Mouse (Mus musculus) hindbrain, embryonic 11.5 days (tissue): ENCODE results near the gene Mthfr. TPM values are rescaled to one million over a fixed set of nuclear protein-coding genes. Genes with fewer than 3 reads are reported as not detected.

Experiments
- ATAC-seq: fragments of 200-750 bp; cut with Nextera tagmentation; 2 replicates; pipeline ENCODE4 v1.8.0; 2017; ENCODE audit warnings: mild to moderate bottlenecking, moderate TSS enrichment, moderate library complexity; ENCODE audit not compliant: low FRiP score
- DNase-seq: peaks from one replicate; pipeline ENCODE4 v3.0.0-alpha.2; 2015; ENCODE audit warnings: low spot score
- H3K27ac ChIP-seq: fragments of 300-500 bp; sonication (generic); 2 replicates; pipeline ENCODE4 v1.5.1; 2014; ENCODE audit warnings: mild to moderate bottlenecking, low read depth, low read length
- H3K27me3 ChIP-seq: fragments of 300-500 bp; sonication (generic); 2 replicates; pipeline ENCODE4 v1.6.1; 2014; ENCODE audit warnings: mild to moderate bottlenecking, low read length, moderate library complexity, mixed read lengths; ENCODE audit not compliant: control insufficient read depth, insufficient read depth
- H3K36me3 ChIP-seq: fragments of 300-500 bp; sonication (generic); 2 replicates; pipeline ENCODE4 v1.6.1; 2014; ENCODE audit warnings: mild to moderate bottlenecking, low read length, moderate library complexity, mixed read lengths; ENCODE audit not compliant: control insufficient read depth, insufficient read depth
- H3K4me1 ChIP-seq: fragments of 300-500 bp; sonication (generic); replicated peaks from 2 replicates; pipeline ENCODE4 v1.6.1; 2014; ENCODE audit warnings: low read length, mixed read lengths; ENCODE audit not compliant: control insufficient read depth, insufficient read depth
- H3K4me2 ChIP-seq: fragments of 300-500 bp; sonication (generic); replicated peaks from 2 replicates; pipeline ENCODE4 v1.6.1; 2014; ENCODE audit warnings: mild to moderate bottlenecking, low read depth, low read length
- H3K4me3 ChIP-seq: fragments of 300-500 bp; sonication (generic); 2 replicates; pipeline ENCODE4 v1.5.1; 2014; ENCODE audit warnings: low read depth, low read length
- H3K9ac ChIP-seq: fragments of 300-500 bp; sonication (generic); 2 replicates; pipeline ENCODE4 v1.6.1; 2014; ENCODE audit warnings: low read depth, low read length
- H3K9me3 ChIP-seq: fragments of 300-500 bp; sonication (generic); 2 replicates; pipeline ENCODE4 v1.6.1; 2016; ENCODE audit warnings: low read length; ENCODE audit not compliant: control insufficient read depth
- WGBS: fragments of 180-500 bp; shearing (Covaris S2); extraction: QIAGEN DNeasy Blood & Tissue Kit; methylation state at CpG from one replicate; pipeline ENCODE4 v1.1.7; 2014; 5-methylcytosine and 5-hydroxymethylcytosine counted together
- polyA plus RNA-seq: library from polyadenylated mRNA; unstranded; fragments of >200 nt; fragmentation: Nextera tagmentation; extraction: Ambion mirVana; gene quantifications from 2 replicates; pipeline ENCODE4 v1.2.1, GENCODE M21; 2014

Gene Mthfr
- polyA plus RNA-seq, 1 experiment from 2014 or later, result 19.6 TPM

DNA sequence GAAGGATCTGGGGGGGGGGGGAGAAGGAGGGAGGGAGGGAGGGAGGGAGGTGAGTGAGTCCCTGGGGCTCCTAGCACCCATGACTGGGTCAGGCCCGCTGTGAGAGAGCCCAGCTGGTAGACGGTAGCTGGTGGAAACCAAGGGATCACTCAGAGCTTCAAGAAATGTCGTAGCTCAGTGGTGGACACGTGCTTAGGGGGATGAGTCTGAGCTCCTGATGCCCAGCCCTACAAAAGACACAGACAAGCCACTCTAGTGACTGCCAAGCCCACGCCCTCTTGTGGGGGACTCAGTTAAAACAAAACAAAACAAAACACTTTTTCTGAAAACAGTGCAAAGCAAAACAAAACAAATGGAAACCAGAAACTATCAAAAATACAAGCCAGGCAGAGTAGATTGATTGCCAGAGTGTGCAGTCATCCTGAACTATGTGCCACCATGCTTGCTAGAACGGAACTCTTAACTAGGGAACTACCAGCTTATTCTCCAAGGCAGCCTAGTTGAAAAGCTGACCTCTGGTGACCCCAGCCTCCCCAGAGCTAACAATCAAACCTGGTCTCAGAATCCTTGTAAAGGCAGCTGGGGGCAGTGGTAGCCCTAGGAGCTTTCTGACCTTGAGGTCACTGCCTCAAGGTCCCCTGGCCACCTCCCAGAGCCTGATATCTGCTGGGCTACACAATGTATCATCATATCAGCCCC is 27.0 kb downstream of the Mthfr start:
- H3K9me3 ChIP-seq, result no peaks in the 10 kb centered on the region
- no peak for ATAC-seq
- 39% methylated on average over 6 of the region's 6 CpGs for WGBS
- DNase-seq, result no peak
- H3K36me3 ChIP-seq, result no peaks in the 10 kb centered on the region
- no peaks in the 10 kb centered on the region for H3K4me1 ChIP-seq
- no peak overlapping the region for H3K9ac ChIP-seq
- H3K4me3 ChIP-seq, result no peak overlapping the region
- H3K4me2 ChIP-seq, result no peak overlapping the region
- H3K27me3 ChIP-seq, result no peaks in the 10 kb centered on the region
- no peak overlapping the region for H3K27ac ChIP-seq

DNA sequence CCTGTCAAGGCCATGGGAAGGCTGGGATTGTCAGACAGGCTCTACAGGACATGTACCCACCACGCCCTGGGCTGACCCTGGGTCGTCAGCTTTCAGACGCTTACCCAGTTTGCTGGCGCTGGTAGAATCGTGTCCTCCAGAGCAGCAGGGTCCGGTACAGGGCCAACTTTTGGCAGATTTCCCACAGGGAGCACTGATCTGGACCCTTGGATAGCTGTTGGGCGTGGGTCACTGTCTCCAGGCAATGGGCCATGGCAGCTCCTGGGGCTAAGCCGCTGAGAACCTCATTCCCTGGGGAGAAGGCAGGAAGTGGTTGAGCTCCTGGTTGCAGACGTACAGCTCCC is 27.5 kb downstream of the Mthfr start:
- no peak overlapping the region for H3K27ac ChIP-seq
- H3K4me2 ChIP-seq, result no peak overlapping the region
- ATAC-seq (no peak), DNase-seq (no peak)
- H3K27me3 ChIP-seq, result no peaks in the 10 kb centered on the region
- WGBS, result 31% methylated on average over 9 of the region's 9 CpGs
- no peaks in the 10 kb centered on the region for H3K9me3 ChIP-seq
- no peak overlapping the region for H3K4me3 ChIP-seq
- no peaks in the 10 kb centered on the region for H3K4me1 ChIP-seq
- H3K36me3 ChIP-seq, result no peaks in the 10 kb centered on the region
- no peak overlapping the region for H3K9ac ChIP-seq

DNA sequence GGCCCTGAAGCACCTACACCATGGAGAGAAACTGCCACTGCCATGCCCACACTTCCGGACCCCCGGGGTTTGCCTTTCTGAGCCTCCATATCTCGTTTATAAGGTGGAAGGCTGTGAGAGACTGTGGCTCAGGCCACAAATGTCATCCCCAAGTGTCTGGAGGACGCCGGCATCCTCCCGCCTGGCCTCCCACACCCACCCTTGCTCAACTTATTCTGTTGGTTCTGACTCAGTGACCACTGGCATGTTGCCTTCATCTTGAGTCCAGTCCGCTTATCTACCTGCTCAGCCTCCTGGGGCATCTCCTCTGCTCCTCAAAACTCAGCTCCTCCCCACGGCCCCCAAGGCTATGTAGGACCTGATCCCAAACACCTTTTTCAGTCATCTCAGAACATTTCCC is 28.5 kb downstream of the Mthfr start:
- DNase-seq, result no peak
- H3K9ac ChIP-seq, result no peak overlapping the region
- ATAC-seq, result no peak
- H3K27me3 ChIP-seq, result no peaks in the 10 kb centered on the region
- no peaks in the 10 kb centered on the region for H3K36me3 ChIP-seq
- H3K9me3 ChIP-seq, result no peaks in the 10 kb centered on the region
- no peak overlapping the region for H3K4me3 ChIP-seq
- WGBS, result 90% methylated on average over 8 of the region's 8 CpGs
- no peak overlapping the region for H3K27ac ChIP-seq
- H3K4me1 ChIP-seq, result no peaks in the 10 kb centered on the region
- no peak overlapping the region for H3K4me2 ChIP-seq

DNA sequence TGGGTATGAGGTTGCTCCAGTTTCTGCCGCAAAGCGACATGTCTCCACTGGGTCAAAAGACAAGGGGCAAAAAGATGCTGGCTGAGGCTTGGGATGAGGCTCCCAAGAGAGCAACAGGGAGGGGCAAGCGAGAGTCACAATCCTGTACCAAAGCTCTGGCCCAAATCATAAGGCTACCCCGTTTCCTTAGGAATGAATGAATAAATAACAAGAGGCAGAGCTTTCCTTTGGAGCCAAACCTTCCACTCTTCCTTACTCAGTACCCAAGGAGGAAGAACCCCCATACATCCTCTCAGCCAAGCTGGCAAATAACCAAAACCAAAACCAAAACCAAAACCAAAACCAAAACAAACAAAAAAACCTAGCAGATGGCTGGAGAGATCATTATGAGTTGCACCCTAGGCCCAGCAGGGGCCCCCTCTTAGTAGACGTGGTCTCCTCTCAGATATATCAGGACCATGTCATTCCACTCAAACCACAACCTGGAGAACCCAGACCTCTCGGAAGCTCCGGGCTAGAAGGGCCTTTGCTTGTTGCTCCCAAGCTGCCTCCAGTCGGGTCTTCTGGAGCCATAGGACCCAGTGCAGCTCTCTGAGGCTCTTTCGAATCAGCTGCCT is 30.8 kb downstream of the Mthfr start:
- 83% methylated on average over 9 of the region's 9 CpGs for WGBS
- Histone ChIP-seq H3K9me3 (no peaks in the 10 kb centered on the region), H3K4me3 (no peak overlapping the region), H3K27ac (no peak overlapping the region), H3K9ac (no peak overlapping the region), H3K4me2 (no peak overlapping the region), H3K4me1 (no peaks in the 10 kb centered on the region), H3K36me3 (no peaks in the 10 kb centered on the region), H3K27me3 (no peaks in the 10 kb centered on the region)
- no peak for DNase-seq
- no peak for ATAC-seq

DNA sequence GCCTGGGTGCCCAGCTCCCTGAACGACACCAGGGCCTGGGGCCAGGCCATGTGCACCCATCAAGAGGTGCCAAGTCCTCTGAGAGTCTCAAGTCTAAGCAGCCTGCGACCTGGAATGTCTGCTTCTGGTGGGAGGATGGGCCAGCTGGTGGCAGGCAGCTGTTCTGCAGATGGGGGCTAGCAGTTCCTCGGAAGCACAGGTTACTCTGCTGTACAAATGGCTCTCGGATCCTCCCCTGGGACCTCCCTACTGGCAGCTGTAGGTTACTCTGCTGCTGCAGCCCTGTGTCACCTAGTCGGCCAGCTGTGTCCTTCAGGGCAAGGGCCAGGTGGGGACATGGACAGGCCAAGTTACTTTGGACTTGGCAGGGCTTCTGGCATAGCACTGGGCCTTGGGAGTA is 32.6 kb downstream of the Mthfr start:
- no peak overlapping the region for H3K27ac ChIP-seq
- H3K36me3 ChIP-seq, result no peaks in the 10 kb centered on the region
- no peaks in the 10 kb centered on the region for H3K9me3 ChIP-seq
- no peak for DNase-seq
- no peak overlapping the region for H3K9ac ChIP-seq
- H3K27me3 ChIP-seq, result no peaks in the 10 kb centered on the region
- H3K4me3 ChIP-seq, result no peak overlapping the region
- WGBS, result 60% methylated on average over 5 of the region's 5 CpGs
- H3K4me1 ChIP-seq, result no peaks in the 10 kb centered on the region
- no peak overlapping the region for H3K4me2 ChIP-seq
- ATAC-seq, result peak; percentile 18; the same call in 1 of the 2 replicates

DNA sequence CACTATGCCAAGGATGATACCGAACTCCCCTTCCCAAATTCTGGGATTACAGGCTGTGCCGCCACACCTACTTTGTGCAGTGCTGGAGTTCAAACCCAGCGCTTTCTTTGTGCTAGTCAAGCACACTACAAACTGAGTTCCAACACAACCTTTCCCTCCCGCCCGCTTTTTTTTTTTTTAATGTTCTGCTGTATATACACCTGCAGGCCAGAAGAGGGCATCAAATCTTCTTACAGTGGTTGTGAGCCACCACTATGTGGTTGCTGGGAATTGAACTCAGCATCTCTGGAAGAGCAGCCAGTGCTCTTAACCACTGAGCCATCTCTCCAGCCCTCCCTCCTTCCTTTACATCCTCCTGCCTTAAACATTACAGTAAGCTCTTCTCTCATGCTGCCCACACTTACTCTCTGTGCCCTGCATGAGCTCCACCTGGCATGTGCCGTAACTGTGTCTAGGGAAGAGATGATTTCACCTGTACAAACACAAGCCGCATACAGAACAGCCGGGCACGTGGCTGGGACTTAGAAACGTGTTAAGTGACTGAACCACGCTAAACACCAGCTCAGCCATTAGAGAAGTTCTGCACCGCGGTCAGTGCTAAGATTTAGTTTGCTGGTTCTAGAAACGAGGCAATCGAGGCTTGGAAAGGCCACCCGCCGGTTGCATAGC is 35.8 kb downstream of the Mthfr start:
- H3K9me3 ChIP-seq, result no peaks in the 10 kb centered on the region
- no peak overlapping the region for H3K9ac ChIP-seq
- 53% methylated on average over 17 of the region's 17 CpGs for WGBS
- peak; percentile 41 for DNase-seq
- H3K4me3 ChIP-seq, result no peak overlapping the region
- no peaks in the 10 kb centered on the region for H3K36me3 ChIP-seq
- peak overlapping the region; percentile 22 for H3K4me2 ChIP-seq
- ATAC-seq, result peak; percentile 25; the same call in 1 of the 2 replicates
- no peaks in the 10 kb centered on the region for H3K27me3 ChIP-seq
- no peak overlapping the region for H3K27ac ChIP-seq
- H3K4me1 ChIP-seq, result no peaks in the 10 kb centered on the region

DNA sequence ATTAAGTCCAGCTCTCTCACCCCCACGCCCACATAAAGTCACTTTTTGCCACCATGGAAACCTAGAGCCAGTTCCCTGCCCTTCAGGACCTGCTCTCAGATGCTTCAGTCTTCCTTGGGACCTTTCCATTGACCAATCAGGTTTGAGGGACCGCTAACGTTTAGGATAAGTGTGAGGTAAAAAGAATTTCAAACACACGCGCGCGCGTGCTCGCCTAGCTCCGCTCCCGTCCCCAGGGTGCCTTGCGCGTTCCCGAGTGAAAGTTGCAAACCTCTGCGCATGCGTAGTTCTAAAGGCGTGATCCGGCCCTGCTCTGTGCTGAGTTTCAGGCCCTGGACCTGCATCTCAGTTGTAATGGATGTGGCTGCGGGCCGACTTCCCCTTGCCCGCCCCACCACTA is 36.4 kb downstream of the Mthfr start:
- H3K9me3 ChIP-seq, result no peaks in the 10 kb centered on the region
- ATAC-seq (no peak), DNase-seq (peak; percentile 75)
- H3K4me3 ChIP-seq, result no peak overlapping the region
- H3K27ac ChIP-seq, result no peak overlapping the region
- H3K27me3 ChIP-seq, result no peaks in the 10 kb centered on the region
- H3K4me2 ChIP-seq, result peak overlapping the region; percentile 22
- H3K9ac ChIP-seq, result no peak overlapping the region
- H3K4me1 ChIP-seq, result no peaks in the 10 kb centered on the region
- no peaks in the 10 kb centered on the region for H3K36me3 ChIP-seq
- WGBS, result 38% methylated on average over 21 of the region's 21 CpGs

DNA sequence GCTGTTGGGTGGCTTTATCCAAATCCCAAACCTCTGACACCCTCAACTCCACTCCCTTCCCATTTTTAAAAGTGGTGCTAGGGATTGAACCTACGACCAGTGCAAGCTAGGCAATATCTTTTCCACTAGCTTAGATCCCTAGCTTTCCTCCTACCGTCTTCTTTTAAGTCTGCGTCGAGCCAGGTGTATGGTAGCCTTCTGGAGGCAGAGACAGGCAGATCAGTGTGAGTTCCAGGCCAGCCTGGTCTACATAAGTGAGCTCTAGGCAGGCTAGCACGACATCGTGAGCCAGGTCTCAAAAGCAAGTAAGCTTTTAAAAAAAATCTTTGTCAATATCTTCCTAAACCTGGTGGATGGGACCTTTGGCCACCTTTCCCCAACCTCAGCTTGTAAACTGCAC is 37.0 kb downstream of the Mthfr start:
- no peak overlapping the region for H3K27ac ChIP-seq
- no peaks in the 10 kb centered on the region for H3K27me3 ChIP-seq
- H3K9ac ChIP-seq, result no peak overlapping the region
- no peak overlapping the region for H3K4me2 ChIP-seq
- WGBS, result 89% methylated on average over 6 of the region's 6 CpGs
- H3K36me3 ChIP-seq, result no peaks in the 10 kb centered on the region
- H3K4me3 ChIP-seq, result no peak overlapping the region
- ATAC-seq (no peak), DNase-seq (no peak)
- H3K9me3 ChIP-seq, result no peaks in the 10 kb centered on the region
- H3K4me1 ChIP-seq, result no peaks in the 10 kb centered on the region

DNA sequence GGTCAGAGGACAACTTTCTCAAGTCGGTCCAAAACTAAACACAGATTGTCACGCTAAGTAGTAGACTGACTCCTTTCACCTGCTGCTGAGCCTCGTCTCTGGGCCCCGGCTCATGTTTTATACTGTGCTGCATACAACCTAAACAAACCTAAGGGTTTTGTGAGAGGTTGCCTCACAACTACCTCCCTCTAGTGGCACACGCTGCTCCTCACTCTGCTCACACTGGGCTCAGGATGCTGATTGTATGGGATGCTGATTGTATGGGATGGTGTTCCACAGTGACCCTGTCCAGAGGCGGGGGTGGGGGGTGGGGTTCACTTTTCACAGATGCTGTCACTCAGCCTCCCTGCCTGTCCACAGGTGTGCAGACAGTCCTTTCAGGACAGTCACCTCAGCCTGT is 40.3 kb downstream of the Mthfr start:
- 71% methylated on average over 6 of the region's 6 CpGs for WGBS
- no peak overlapping the region for H3K27ac ChIP-seq
- H3K9me3 ChIP-seq, result no peaks in the 10 kb centered on the region
- H3K4me1 ChIP-seq, result 0 out of 2 replicates have a peak, but pooled peaks cover 2% of the 10 kb centered on the region
- no peaks in the 10 kb centered on the region for H3K36me3 ChIP-seq
- no peak for DNase-seq
- H3K9ac ChIP-seq, result no peak overlapping the region
- H3K4me2 ChIP-seq, result no peak overlapping the region
- no peaks in the 10 kb centered on the region for H3K27me3 ChIP-seq
- H3K4me3 ChIP-seq, result no peak overlapping the region
- ATAC-seq, result no peak
